Mouse (Mus musculus): Measurements from ENCODE around the gene Arhgap19.

The Arhgap19 gene

GRCm38 (mm10) chr19:41831718-41832391 lies 30.0 kb upstream of the Arhgap19 start:
- no peak for DNase-seq (ENCODE audit: low spot score)

- DNase-seq (ENCODE audit: low spot score): peak; percentile 54
Measured at GRCm38 (mm10) chr19:41831101-41831570, 29.3 kb upstream of the Arhgap19 start.

DNA sequence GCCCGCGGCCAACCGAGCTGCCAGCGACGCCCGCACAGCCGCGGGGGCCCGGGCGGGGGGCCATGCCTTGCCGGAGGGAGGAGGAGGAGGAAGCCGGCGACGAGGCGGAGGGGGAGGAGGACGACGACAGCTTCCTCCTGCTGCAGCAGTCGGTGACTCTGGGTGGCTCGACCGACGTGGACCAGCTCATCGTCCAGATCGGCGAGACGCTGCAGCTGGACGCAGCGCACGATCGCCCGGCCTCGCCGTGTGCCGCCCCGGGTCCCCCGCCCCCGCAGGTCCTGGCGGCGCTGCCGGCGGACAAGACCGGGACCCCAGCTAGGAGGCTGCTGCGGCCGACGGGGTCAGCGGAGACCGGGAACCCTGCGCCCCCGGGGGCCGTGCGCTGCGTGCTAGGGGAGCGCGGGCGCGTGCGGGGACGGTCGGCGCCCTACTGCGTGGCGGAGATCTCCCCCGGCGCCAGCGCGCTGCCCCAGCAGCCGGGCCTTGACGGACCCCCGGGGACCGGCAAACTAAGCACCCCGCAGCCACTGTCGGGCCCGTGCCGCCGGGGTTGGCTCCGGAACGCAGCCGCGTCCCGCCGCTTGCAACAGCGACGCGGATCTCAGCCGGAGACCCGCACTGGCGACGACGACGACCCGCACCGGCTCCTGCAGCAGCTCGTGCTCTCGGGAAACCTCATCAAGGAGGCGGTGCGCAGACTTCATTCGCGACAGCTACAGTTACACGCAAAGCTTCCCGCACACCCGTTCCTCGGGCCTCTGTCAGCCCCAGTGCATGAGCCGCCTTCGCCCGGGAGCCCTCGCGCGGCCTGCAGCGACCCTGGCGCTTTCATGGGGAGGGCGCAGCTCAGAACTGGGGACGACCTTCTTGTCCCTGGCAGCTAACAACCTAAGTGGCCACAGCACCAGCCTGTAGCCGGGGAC lies 28.5 kb upstream of the Arhgap19 start:
- DNase-seq (ENCODE audit: low spot score): peak; percentile 76

- DNase-seq (ENCODE audit: low spot score): peak; percentile 86
Measured at GRCm38 (mm10) chr19:41829381-41830105, 27.7 kb upstream of the Arhgap19 start, which contains the start of gene Frat1. Gene Frat1, plus strand, starts transcription at chr19:41829970.

DNA sequence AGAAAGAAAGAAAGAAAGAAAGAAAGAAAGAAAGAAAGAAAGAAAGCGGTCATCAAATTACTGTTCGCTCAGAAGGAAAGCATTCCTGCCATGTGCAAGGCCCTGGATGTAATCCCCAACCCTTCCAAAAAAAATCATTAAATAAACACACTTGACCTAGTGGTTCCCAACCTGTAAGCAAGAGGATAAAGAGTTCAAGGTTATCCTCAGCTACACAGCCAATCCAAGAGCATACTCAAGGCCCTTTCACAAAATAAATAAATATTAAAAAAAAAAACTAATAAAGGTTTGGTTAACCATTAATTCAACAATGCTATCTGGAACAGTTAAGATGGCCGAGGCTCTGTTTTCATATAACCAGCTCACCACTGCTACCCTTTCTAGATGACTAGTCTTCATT lies 27.1 kb upstream of the Arhgap19 start:
- no peak for DNase-seq (ENCODE audit: low spot score)

DNA sequence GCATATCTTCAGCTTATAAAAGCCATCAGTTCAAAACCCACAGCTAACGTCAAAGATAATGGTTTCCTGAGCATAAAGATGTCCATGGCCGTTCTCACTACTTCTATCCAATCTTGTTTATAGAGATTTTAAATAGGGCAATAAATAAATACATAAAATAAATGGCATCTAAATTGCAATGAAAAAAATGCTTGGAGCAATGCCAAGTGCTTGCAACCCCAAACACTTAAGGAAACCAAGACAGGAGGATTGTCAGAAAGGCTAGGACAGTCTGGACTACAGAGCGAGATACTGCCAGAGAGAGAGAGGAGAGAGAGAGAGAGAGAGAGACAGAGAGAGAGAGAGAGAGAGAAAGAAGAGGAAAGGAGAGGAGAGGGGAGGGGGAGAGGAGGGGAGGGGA lies 24.7 kb upstream of the Arhgap19 start:
- DNase-seq (ENCODE audit: low spot score): no peak

GRCm38 (mm10) chr19:41824950-41825349 lies 23.1 kb upstream of the Arhgap19 start:
- no peak for DNase-seq (ENCODE audit: low spot score)

DNA sequence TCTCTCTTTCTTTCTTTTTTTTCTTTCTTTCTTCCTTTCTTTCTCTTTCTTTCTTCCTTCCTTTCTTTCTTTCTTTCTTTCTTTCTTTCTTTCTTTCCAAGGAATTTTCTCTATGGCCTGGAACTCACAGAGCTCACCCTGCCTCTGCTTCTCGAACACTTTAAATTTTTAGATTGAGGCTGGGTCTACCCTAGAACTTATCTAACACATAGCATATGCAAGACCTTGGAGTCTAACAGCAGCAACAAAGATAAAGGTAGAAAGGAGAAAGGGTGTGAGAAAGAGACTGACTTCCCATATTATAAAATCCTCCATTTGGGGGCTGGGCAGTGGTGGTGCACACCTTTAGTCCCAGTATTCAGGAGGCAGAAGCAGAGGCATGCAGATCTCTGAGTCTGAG lies 20.7 kb upstream of the Arhgap19 start:
- no peak for DNase-seq (ENCODE audit: low spot score)

DNA sequence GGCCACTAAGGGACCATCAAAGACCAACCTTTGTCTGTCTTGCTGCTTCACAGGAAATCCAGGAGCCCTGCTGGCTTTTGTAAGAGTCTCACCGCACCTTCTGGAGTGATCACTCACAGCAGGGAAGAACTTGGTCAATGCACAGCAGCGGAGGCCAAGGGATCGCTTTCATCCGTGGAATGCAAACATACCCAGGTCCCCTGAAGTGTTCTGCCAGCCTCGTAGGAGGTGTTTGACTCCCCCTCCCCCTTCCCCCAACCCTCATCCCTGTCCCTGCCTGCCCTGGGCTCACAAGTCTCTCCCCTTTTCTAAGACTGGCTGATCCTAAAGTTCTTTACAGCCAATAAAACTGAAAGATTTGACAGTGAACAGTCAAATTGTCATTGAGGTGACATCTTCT lies 19.6 kb upstream of the Arhgap19 start:
- DNase-seq (ENCODE audit: low spot score): no peak

- no peak for DNase-seq (ENCODE audit: low spot score)
Measured at GRCm38 (mm10) chr19:41818749-41819148, 16.9 kb upstream of the Arhgap19 start.

GRCm38 (mm10) chr19:41817325-41817724 lies 15.5 kb upstream of the Arhgap19 start:
- no peak for DNase-seq (ENCODE audit: low spot score)

DNA sequence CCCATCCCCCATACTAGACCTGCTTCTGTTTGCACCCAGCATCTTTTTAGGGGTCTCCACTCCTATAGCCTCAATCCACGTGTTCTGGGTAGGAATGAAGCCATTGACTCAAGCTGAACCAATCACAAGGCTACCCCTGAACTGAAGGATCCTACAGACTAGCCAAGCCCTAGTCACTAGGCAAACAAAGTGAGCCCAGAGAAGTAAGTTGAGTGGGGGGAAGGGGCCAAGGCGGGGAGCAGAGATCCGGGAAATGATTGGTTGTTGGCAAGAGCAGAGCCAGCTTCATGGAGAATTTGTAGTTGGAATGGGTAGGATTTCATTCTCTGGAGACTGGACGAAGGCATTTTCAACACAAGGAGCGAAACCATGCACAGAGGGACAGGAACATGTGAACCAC lies 15.1 kb upstream of the Arhgap19 start:
- no peak for DNase-seq (ENCODE audit: low spot score)

GRCm38 (mm10) chr19:41816410-41816809 lies 14.6 kb upstream of the Arhgap19 start:
- no peak for DNase-seq (ENCODE audit: low spot score)

DNA sequence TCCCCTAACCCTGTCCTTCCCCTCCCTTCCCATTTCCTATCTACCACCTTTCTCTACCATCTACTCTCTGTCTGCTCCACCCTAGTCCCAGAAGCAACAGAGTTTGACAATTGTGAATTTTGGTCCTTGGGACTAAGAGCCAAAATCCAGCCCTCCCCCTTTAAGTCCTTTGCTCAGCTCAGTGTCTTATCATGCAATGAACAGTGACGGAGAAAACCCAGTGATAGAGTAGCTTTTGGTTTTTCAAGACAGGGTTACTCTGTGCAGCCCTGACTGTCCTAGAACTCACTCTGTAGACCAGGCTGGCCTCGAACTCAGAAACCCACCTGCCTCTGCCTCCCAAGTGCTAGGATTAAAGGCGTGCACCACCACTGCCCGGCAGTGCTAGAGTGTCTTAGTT lies 11.5 kb upstream of the Arhgap19 start:
- DNase-seq (ENCODE audit: low spot score): no peak

GRCm38 (mm10) chr19:41812525-41812924 lies 10.7 kb upstream of the Arhgap19 start:
- no peak for DNase-seq (ENCODE audit: low spot score)

DNA sequence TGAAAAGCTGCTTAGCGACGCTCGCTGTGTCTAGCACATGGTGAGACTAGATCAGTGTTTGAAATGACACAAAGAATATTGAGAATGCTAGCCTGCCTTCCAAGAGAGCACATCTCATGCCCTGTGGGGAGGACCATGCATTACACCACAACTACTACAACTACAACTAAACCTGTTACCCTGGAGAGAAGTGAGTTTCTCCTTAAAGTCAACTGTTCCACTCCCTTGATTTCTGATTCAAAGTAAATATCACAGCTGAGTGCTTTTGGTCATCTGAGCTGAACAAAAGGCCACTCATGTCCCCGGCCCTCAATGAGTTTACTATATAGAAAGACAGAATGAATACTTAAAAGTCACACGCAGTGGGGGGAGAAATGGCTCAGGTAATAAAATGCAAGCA lies 8.2 kb upstream of the Arhgap19 start:
- DNase-seq (ENCODE audit: low spot score): no peak

GRCm38 (mm10) chr19:41808104-41808634 lies 6.3 kb upstream of the Arhgap19 start:
- DNase-seq (ENCODE audit: low spot score): no peak

- no peak for DNase-seq (ENCODE audit: low spot score)
Measured at GRCm38 (mm10) chr19:41807497-41807896, 5.7 kb upstream of the Arhgap19 start.

- DNase-seq (ENCODE audit: low spot score): no peak
Measured at GRCm38 (mm10) chr19:41805831-41806230, 4.0 kb upstream of the Arhgap19 start.

DNA sequence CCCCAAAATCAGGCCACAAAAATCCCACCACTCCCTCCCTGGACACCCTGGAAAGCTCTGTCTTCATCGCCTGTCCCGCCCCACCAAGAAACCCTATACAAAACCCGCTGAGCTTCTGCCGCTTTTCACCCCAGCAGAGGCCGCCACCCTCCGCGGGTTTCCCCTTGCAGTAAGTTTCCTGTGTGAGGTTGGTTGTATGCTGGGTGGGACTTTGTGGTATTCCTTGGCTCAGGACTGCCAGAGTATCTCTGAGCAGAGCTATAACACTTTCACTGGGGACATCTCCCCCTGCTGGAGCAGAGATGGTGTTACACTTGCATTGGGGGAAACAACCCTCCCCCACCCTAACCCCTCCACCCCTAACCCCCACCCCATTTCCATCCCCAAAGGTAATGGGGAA lies 1.5 kb upstream of the Arhgap19 start:
- peak; percentile 56 for DNase-seq (ENCODE audit: low spot score)

DNA sequence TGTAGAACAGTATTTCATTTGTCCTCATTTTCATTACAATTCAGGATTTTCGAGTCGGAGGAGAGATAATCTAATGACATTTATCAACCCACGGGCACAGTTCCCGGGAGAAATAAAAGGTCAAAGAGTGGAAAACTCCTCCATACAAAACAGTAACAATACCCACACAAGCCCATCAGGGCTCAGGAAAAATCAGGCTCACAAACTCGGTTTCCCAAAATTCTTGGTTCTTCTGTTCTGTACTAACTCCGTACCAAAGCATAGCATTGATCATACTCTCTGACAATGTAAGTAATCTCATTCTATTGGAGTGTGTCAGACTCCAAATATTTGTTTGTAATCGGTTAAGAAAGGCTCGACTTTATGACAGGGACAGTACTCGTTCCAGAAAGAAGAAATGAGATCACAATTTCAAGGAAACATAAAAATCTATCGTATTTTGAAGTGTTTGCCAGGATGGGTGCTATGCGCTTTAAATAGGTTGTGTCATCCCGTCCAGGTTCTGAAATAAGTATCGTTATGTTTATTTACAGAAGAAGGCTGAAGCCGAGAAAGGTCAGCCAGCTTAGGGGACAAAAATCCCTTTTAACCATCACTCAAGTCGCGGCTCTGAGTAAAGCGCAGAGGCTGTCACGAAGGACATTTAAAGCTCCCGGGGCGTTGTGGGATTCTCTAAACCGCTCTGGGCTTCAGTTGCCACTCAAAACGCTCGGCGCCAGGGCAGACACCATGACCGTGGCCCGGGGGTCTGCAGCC lies 683 bp downstream of the Arhgap19 start:
- no peak for DNase-seq (ENCODE audit: low spot score)
